Mouse (Mus musculus) olfactory bulb, adult 2 months (tissue): ENCODE results near the gene Nxf1. TPM values are rescaled to one million over a fixed set of nuclear protein-coding genes. Genes with fewer than 3 reads are reported as not detected.
A peak's percentile ranks its signal among the peaks of the same experiment; 100 is the strongest.

Source experiments
- H3K27ac ChIP-seq: fragments of 200-500 bp; 2 replicates; pipeline ENCODE4 v1.5.1; 2012; ENCODE audit warnings: low read depth, low read length; ENCODE audit not compliant: insufficient read depth
- H3K4me1 ChIP-seq: fragments of 200-500 bp; 2 replicates; pipeline ENCODE4 v1.6.1; 2012; ENCODE audit warnings: low read length; ENCODE audit not compliant: control insufficient read depth, insufficient read depth
- H3K4me3 ChIP-seq: fragments of 200-500 bp; 2 replicates; pipeline ENCODE4 v1.5.1; 2012; ENCODE audit warnings: mild to moderate bottlenecking, low read depth, low read length, moderate library complexity; ENCODE audit not compliant: insufficient read depth
- CTCF ChIP-seq: fragments of 200-500 bp; IDR thresholded peaks from 2 replicates; pipeline ENCODE4 v1.5.1; 2012; ENCODE audit warnings: low read depth, mild to moderate bottlenecking, low read length, moderate library complexity; ENCODE audit not compliant: insufficient read depth
- POLR2A ChIP-seq: fragments of 200-500 bp; IDR thresholded peaks from 2 replicates; pipeline ENCODE4 v1.6.1; 2012; ENCODE audit warnings: mild to moderate bottlenecking, low read depth, low read length, moderate library complexity; ENCODE audit not compliant: insufficient read depth
- WGBS: fragments of 180-500 bp; shearing (Covaris S2); methylation state at CpG from one replicate; pipeline ENCODE4 v1.1.7; 2018; 5-methylcytosine and 5-hydroxymethylcytosine counted together
- polyA plus RNA-seq: library from polyadenylated mRNA; stranded (reverse); fragments of >200 nt; gene quantifications from 2 replicates; pipeline ENCODE4 v1.2.4, GENCODE M21; 2012; ENCODE audit warnings: low replicate concordance; ENCODE audit not compliant: missing spikeins, insufficient read depth, insufficient read length

The Nxf1 gene
- not detected in 2 replicates for polyA plus RNA-seq

GRCm38 (mm10) chr19:8756635-8757387 is at the start of gene Nxf1:
Gene Nxf1 (plus strand): TSS chr19:8757073.
- under 1% methylated on average over 75 of the region's 75 CpGs for WGBS
- H3K4me1 ChIP-seq: peaks cover 8% of the 10 kb centered on the region; the same call in 1 of the 2 replicates
- peak; percentile 86 for TF ChIP-seq POLR2A
- TF ChIP-seq CTCF: no peak
- peak within 1 kb of the TSS; percentile 66 for H3K27ac ChIP-seq
- peak within 1 kb of the TSS; percentile 98 for H3K4me3 ChIP-seq

- WGBS: 92% methylated on average over 8 of the region's 8 CpGs
- no peak for TF ChIP-seq POLR2A
- no peak for TF ChIP-seq CTCF
- H3K27ac ChIP-seq: no peak overlapping the region
- H3K4me3 ChIP-seq: no peak overlapping the region
- peaks cover 5% of the 10 kb centered on the region for H3K4me1 ChIP-seq
Measured at GRCm38 (mm10) chr19:8708954-8709353, 47.9 kb upstream of the Nxf1 start.

DNA sequence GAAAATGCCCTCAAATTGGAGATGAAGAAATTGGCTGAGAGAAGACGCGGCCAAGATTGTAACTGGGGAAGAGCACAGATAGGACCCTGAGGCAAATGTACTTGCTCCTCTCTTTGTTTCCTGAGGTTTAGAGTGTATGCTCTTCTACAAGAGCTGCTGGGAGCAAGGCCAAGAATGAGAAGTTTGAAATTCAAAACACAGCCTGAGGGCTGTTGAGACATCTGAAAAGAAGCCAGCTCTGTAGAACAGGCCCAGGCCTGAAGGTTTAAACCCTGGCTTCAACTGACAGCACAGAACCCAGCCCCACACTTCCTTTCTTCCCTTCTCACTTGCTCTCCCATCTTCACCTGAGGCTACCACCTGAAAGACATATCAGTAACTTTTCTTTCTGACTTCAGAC is 46.8 kb upstream of the Nxf1 start:
- H3K4me1 ChIP-seq: peaks cover 6% of the 10 kb centered on the region
- no peak for TF ChIP-seq POLR2A
- no peak for TF ChIP-seq CTCF
- no peak overlapping the region for H3K27ac ChIP-seq
- WGBS: 57% methylated on average over 2 of the region's 2 CpGs
- no peak overlapping the region for H3K4me3 ChIP-seq

- H3K4me1 ChIP-seq: peaks cover 6% of the 10 kb centered on the region
- WGBS: 40% methylated on average over 4 of the region's 4 CpGs
- H3K27ac ChIP-seq: no peak overlapping the region
- H3K4me3 ChIP-seq: peak overlapping the region; percentile 9
- TF ChIP-seq CTCF: no peak
- TF ChIP-seq POLR2A: no peak
Measured at GRCm38 (mm10) chr19:8711506-8711905, 45.4 kb upstream of the Nxf1 start.

- TF ChIP-seq CTCF (no peak), POLR2A (no peak)
- Histone ChIP-seq H3K4me1 (peaks cover 6% of the 10 kb centered on the region), H3K27ac (peak overlapping the region; percentile 77), H3K4me3 (peak overlapping the region; percentile 92)
- 34% methylated on average over 10 of the region's 10 CpGs for WGBS
Measured at GRCm38 (mm10) chr19:8711949-8712869, 44.7 kb upstream of the Nxf1 start.

DNA sequence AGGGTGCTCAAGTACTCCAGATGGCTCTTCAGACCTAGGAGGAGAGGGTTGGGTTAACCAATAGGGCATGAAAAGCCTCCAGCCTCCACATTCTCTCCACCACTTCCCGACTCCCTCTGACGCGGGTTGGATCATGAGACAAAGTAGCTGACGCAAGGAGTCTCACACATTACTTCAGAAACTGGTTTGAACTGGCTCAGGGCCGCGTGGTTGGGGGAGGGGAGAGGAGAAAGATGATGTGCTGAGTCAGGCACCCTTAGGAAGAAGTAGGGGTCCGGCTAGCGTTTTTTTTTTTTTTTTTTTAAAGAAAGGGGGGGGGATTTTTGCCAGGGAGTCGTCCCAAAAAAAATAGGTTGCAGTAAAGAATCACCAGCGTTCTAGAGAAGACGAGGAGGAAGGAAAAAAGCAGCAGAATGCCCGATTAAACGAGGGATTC is 44.0 kb upstream of the Nxf1 start:
- Histone ChIP-seq H3K4me3 (peak overlapping the region; percentile 92), H3K27ac (peak overlapping the region; percentile 77), H3K4me1 (peaks cover 6% of the 10 kb centered on the region)
- no peak for TF ChIP-seq CTCF
- TF ChIP-seq POLR2A: no peak
- WGBS: 0% methylated on average over 13 of the region's 13 CpGs

DNA sequence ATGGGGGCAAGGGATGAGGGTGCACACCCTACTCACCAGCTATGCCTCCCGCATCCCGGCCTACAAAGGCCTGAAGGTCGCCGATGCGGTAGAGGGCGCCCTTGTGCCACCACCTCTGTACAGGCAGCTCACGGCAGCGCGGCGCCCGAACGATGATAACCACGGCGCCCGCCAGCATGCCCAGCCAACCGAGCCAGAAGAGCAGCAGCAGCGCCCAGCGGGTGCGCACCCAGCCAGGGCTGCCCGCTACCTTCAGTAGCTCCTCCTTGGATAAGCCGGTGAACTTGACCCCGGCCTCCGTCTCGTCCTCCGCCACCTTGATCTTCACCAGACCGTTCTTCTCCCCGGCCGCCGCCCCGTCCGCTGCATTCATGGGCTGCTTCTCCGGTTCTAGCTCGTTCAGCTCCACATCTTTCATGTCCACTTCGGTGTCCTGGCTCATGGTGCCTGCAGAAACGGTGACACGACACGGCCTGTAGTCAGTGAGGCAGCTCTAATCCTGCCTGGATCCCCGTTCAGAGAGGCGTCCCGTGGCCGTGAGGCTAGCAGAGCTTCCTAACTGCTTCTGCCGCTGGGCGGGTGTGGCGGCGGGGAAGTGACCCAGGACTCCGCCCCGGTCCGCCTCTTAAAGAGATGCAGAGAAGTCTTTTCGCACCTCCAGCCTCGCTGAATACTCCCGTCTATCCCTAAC is 43.4 kb upstream of the Nxf1 start:
- peak overlapping the region; percentile 87 for H3K27ac ChIP-seq
- H3K4me1 ChIP-seq: peaks cover 6% of the 10 kb centered on the region
- under 1% methylated on average over 51 of the region's 51 CpGs for WGBS
- H3K4me3 ChIP-seq: peak overlapping the region; percentile 92
- TF ChIP-seq POLR2A (peak; percentile 64), CTCF (peak; percentile 74)

GRCm38 (mm10) chr19:8713997-8714652 is 42.7 kb upstream of the Nxf1 start:
- no peak for TF ChIP-seq CTCF
- no peak for TF ChIP-seq POLR2A
- 0 out of 2 replicates have a peak overlapping the region, but pooled peaks have one; percentile 22 for H3K27ac ChIP-seq
- 4% methylated on average over 13 of the region's 13 CpGs for WGBS
- H3K4me1 ChIP-seq: peaks cover 6% of the 10 kb centered on the region
- peak overlapping the region; percentile 92 for H3K4me3 ChIP-seq
